ENCODE assay signal across 13 mouse cellular contexts in genomic region chr2:118714230-118714629, GRCm38 (mm10). TPM values are rescaled to one million over a fixed set of nuclear protein-coding genes. Genes with fewer than 3 reads are reported as not detected.
DNase-seq lines count a peak whose midpoint lies in the region; ATAC-seq lines count a peak whose summit lies in the region.
"Had no signal": no experiment of that assay in that cellular context is flagged by ENCODE, and none has a peak within 500 bp of the region (broad histone marks: within the 10 kb centered on the region; RNA-seq: fewer than 3 reads in every experiment).

No protein-coding gene starts in this region.

- H3K36me3 ChIP-seq in heart, embryonic 10.5 days: no peaks in the 10 kb centered on the region
- H3K36me3 ChIP-seq in midbrain, embryonic 10.5 days: no peaks in the 10 kb centered on the region
- no peaks in the 10 kb centered on the region for H3K36me3 ChIP-seq in liver, embryonic 12.5 days
- H3K36me3 ChIP-seq: limb, embryonic 10.5 days; stomach, embryonic 15.5 days had no signal

- 0 out of 2 replicates have a peak overlapping the region, but pooled peaks have one; percentile 0 for H3K27ac ChIP-seq in heart, embryonic 10.5 days
- H3K27ac ChIP-seq in midbrain, embryonic 10.5 days (replicated peaks): no peak overlapping the region
- H3K27ac ChIP-seq in liver, embryonic 12.5 days: no peak overlapping the region
- H3K27ac ChIP-seq: limb, embryonic 10.5 days; stomach, embryonic 15.5 days had no signal

- no peak overlapping the region for H3K9ac ChIP-seq in liver, embryonic 12.5 days
- H3K9ac ChIP-seq: stomach, embryonic 15.5 days had no signal

- peaks cover 81% of the 10 kb centered on the region for H3K4me1 ChIP-seq in heart, embryonic 10.5 days
- peaks cover 49% of the 10 kb centered on the region for H3K4me1 ChIP-seq in midbrain, embryonic 10.5 days
- peaks cover 18% of the 10 kb centered on the region for H3K4me1 ChIP-seq in liver, embryonic 12.5 days

- WGBS in heart, embryonic 10.5 days: 55% methylated on average over 4 of the region's 4 CpGs
- 32% methylated on average over 4 of the region's 4 CpGs for WGBS in midbrain, embryonic 10.5 days
- 54% methylated on average over 4 of the region's 4 CpGs for WGBS in liver, embryonic 12.5 days (ENCODE audit: insufficient replicate concordance)

- no peak for ATAC-seq in liver, embryonic 12.5 days
- ATAC-seq: lung, postnatal 0 days had no signal

- no peaks in the 10 kb centered on the region for H3K9me3 ChIP-seq in heart, embryonic 10.5 days
- no peaks in the 10 kb centered on the region for H3K9me3 ChIP-seq in midbrain, embryonic 10.5 days (replicated peaks)
- H3K9me3 ChIP-seq in liver, embryonic 12.5 days (replicated peaks): no peaks in the 10 kb centered on the region
- H3K9me3 ChIP-seq: limb, embryonic 10.5 days; stomach, embryonic 15.5 days had no signal

- H3K4me2 ChIP-seq in liver, embryonic 12.5 days: no peak overlapping the region
- H3K4me2 ChIP-seq: stomach, embryonic 15.5 days had no signal

- intact Hi-C loops in heart, postnatal 10 days (cut with DNase I): no loop called here

- H3K27me3 ChIP-seq in heart, embryonic 10.5 days (ENCODE audit: insufficient read depth, poor library complexity, severe bottlenecking): peaks cover 73% of the 10 kb centered on the region
- H3K27me3 ChIP-seq in midbrain, embryonic 10.5 days (ENCODE audit: low read depth, poor library complexity, severe bottlenecking): peaks cover 76% of the 10 kb centered on the region
- H3K27me3 ChIP-seq in liver, embryonic 12.5 days (replicated peaks): peaks cover 65% of the 10 kb centered on the region

- H3K4me3 ChIP-seq in heart, embryonic 10.5 days: no peak overlapping the region
- no peak overlapping the region for H3K4me3 ChIP-seq in midbrain, embryonic 10.5 days
- H3K4me3 ChIP-seq in liver, embryonic 12.5 days: no peak overlapping the region
- H3K4me3 ChIP-seq: limb, embryonic 10.5 days; stomach, embryonic 15.5 days had no signal

- no peak for DNase-seq in heart, embryonic 10.5 days (ENCODE audit: low spot score)
- no peak for DNase-seq in heart, postnatal 10 days
- peak; percentile 70 to 86 for DNase-seq in frontal cortex, adult 2 months (ENCODE audit: extremely low spot score in 1 of 2, low spot score in 1 of 2)
- DNase-seq in midbrain, embryonic 10.5 days (ENCODE audit: low spot score): peak; percentile 54
- peak; percentile 78 for DNase-seq in right cerebral cortex, postnatal 25 days
- DNase-seq in Muller cell, postnatal 12 days (ENCODE audit: inconsistent ontology term): no peak
- no peak for DNase-seq in kidney, postnatal 10 days
- DNase-seq: gastrocnemius, postnatal 25 days had no signal

RNA-seq across cellular contexts. Expression of gene Ankrd63, which starts 10.5 kb away (rescaled TPM):
- polyA plus RNA-seq in heart, embryonic 10.5 days (2016; fragmentation: Nextera tagmentation; extraction: Ambion mirVana): 0.16 and 0.63 TPM in 2 replicates
- 1 to 10 TPM in 1 of 2 experiments, under 1 TPM in 1; 0.64 to 1.7 TPM for total RNA-seq in heart, postnatal 10 days (2021)
- 24.2 and 24.3 TPM in 2 replicates for polyA plus RNA-seq in frontal cortex, adult 2 months (2012; rRNA removed)
- polyA plus RNA-seq in midbrain, embryonic 10.5 days (2016; fragmentation: Nextera tagmentation; extraction: Ambion mirVana): not detected in 2 replicates
- polyA plus RNA-seq in liver, embryonic 12.5 days (2016; fragmentation: Nextera tagmentation; extraction: Ambion mirVana): 0.07 TPM in 1 of 2 replicates, not detected in the other
- total RNA-seq: gastrocnemius, postnatal 25 days had no signal
- polyA plus RNA-seq: embryonic facial prominence, embryonic 11.5 days; limb, embryonic 10.5 days had no signal

RNA-seq across cellular contexts. Expression of gene Plcb2, which starts 14.0 kb away (rescaled TPM):
- 1.4 and 1.6 TPM in 2 replicates for polyA plus RNA-seq in heart, embryonic 10.5 days (2016; fragmentation: Nextera tagmentation; extraction: Ambion mirVana)
- 1 to 10 TPM; 1.9 to 2.4 TPM for total RNA-seq in heart, postnatal 10 days (2021)
- 3.1 and 3.5 TPM in 2 replicates for polyA plus RNA-seq in frontal cortex, adult 2 months (2012; rRNA removed)
- polyA plus RNA-seq in midbrain, embryonic 10.5 days (2016; fragmentation: Nextera tagmentation; extraction: Ambion mirVana): 0.09 and 0.34 TPM in 2 replicates
- polyA plus RNA-seq in liver, embryonic 12.5 days (2016; fragmentation: Nextera tagmentation; extraction: Ambion mirVana): 2.5 and 2.6 TPM in 2 replicates

RNA-seq across cellular contexts. Expression of gene Inafm2, which starts 31.3 kb away (rescaled TPM):
- polyA plus RNA-seq in heart, embryonic 10.5 days (2016; fragmentation: Nextera tagmentation; extraction: Ambion mirVana): 22.6 and 34.8 TPM in 2 replicates
- total RNA-seq in heart, postnatal 10 days (2021): 10 to 100 TPM; 27.4 to 37.4 TPM
- 30.1 and 31.1 TPM in 2 replicates for polyA plus RNA-seq in frontal cortex, adult 2 months (2012; rRNA removed)
- 24.2 and 24.6 TPM in 2 replicates for polyA plus RNA-seq in midbrain, embryonic 10.5 days (2016; fragmentation: Nextera tagmentation; extraction: Ambion mirVana)
- polyA plus RNA-seq in liver, embryonic 12.5 days (2016; fragmentation: Nextera tagmentation; extraction: Ambion mirVana): 23.1 TPM in 2 replicates

RNA-seq across cellular contexts. Expression of gene Ccdc9b, which starts 48.2 kb away (rescaled TPM):
- 0.94 and 1.8 TPM in 2 replicates for polyA plus RNA-seq in heart, embryonic 10.5 days (2016; fragmentation: Nextera tagmentation; extraction: Ambion mirVana)
- 1 to 10 TPM; 8.4 to 9.9 TPM for total RNA-seq in heart, postnatal 10 days (2021)
- polyA plus RNA-seq in frontal cortex, adult 2 months (2012; rRNA removed): 6.5 and 7.4 TPM in 2 replicates
- polyA plus RNA-seq in midbrain, embryonic 10.5 days (2016; fragmentation: Nextera tagmentation; extraction: Ambion mirVana): 0.42 and 1.1 TPM in 2 replicates
- 0.36 and 0.39 TPM in 2 replicates for polyA plus RNA-seq in liver, embryonic 12.5 days (2016; fragmentation: Nextera tagmentation; extraction: Ambion mirVana)

RNA-seq across cellular contexts. Expression of gene Pak6, which starts 51.1 kb away (rescaled TPM):
- polyA plus RNA-seq in heart, embryonic 10.5 days (2016; fragmentation: Nextera tagmentation; extraction: Ambion mirVana): 1.7 and 4.1 TPM in 2 replicates
- 10 to 100 TPM; 13.5 to 15.3 TPM for total RNA-seq in heart, postnatal 10 days (2021)
- polyA plus RNA-seq in frontal cortex, adult 2 months (2012; rRNA removed): 58.0 and 60.0 TPM in 2 replicates
- polyA plus RNA-seq in midbrain, embryonic 10.5 days (2016; fragmentation: Nextera tagmentation; extraction: Ambion mirVana): 0.26 and 0.99 TPM in 2 replicates
- 1.4 and 1.9 TPM in 2 replicates for polyA plus RNA-seq in liver, embryonic 12.5 days (2016; fragmentation: Nextera tagmentation; extraction: Ambion mirVana)

Comparison
In these comparisons a context has a peak if more than half of its experiments do, and no peak if none do; other contexts are left out.
1. DNase-seq: peak in frontal cortex, adult 2 months (2 of 2), midbrain, embryonic 10.5 days (single experiment) and right cerebral cortex, postnatal 25 days (single experiment); none in heart, embryonic 10.5 days (single experiment), heart, postnatal 10 days (0 of 2), Muller cell, postnatal 12 days (single experiment) and kidney, postnatal 10 days (single experiment).
2. RNA of gene Ankrd63, which starts 10.5 kb away (polyA plus RNA-seq): 24.2 to 24.3 TPM in frontal cortex, adult 2 months; 0.16 to 0.63 TPM in heart, embryonic 10.5 days, 0.07 TPM in liver, embryonic 12.5 days and not detected in midbrain, embryonic 10.5 days; every median in the first group is over 10 times any median in the second.